Mouse (Mus musculus) mouse embryonic stem cell (cell line): ENCODE measurements around the gene Def6.

ENCODE experiments used
- in situ Hi-C, 2 experiments: fragments of 300-500 bp; cut with MboI; formaldehyde crosslinking; loops; 1 replicate in 1 of 2; 3 replicates in 1 of 2; pipeline ENCODE4 v1.14.3; 2019 to 2020; ENCODE audit warnings: low sequenced_read_pairs in 2 of 2, low pct_unique_long_range_greater_than_20kb in 1 of 2, mixed read lengths in 1 of 2; ENCODE audit not compliant: unreplicated experiment in 1 of 2

The Def6 gene

DNA sequence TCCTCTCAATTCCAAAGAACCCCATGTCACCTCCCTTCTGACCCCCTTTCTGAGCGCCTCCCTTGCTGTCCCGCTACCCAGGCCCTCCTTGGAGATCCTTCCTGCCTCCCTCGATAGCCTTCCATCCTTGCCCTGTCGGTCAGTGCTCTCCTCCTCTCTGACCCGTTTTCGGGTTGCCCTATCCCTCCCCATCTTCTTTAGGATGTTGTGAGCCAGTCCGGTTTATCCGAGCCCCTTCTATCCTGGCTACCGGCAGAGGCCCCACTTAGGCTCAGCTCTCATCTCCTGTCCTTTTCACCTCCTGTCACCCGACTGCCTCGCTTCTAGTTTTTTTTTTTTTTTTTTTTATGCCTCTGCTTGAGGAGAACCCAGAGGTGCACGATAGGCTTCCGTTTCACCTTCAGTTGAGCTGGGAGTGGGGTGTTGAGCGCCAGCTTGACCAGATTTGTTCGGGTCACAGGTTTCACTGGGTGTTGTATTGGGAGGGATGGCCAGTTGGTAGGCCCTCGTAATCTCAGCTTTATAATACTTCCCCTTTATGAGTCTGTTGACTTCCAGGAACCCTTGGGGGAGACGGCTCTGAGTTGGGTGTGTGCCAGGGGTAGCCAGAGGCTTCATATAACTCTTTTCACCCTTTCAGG is 25.6 kb downstream of the Def6 start:
- in situ Hi-C loops, result no loop called here

DNA sequence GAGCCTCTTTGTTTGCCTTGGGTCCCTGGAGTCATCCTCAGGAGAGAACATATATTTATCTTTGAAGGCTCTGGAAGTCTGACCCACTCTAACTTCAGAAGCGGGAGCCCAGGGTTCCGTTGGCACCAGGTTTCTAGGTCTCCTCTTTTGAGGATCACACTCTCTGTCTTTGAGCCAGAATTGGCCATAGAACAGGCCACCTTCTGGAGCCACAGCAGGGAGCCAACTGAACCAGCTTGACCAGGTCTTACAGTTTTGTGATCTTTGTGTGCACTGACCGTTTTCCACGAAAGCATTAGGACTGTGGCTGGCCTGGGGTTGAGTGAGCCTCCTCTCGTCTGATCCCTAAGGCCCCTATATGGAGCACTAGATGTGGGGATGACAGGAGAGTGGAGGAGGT is 27.1 kb downstream of the Def6 start:
- in situ Hi-C loops, result no loop called here

DNA sequence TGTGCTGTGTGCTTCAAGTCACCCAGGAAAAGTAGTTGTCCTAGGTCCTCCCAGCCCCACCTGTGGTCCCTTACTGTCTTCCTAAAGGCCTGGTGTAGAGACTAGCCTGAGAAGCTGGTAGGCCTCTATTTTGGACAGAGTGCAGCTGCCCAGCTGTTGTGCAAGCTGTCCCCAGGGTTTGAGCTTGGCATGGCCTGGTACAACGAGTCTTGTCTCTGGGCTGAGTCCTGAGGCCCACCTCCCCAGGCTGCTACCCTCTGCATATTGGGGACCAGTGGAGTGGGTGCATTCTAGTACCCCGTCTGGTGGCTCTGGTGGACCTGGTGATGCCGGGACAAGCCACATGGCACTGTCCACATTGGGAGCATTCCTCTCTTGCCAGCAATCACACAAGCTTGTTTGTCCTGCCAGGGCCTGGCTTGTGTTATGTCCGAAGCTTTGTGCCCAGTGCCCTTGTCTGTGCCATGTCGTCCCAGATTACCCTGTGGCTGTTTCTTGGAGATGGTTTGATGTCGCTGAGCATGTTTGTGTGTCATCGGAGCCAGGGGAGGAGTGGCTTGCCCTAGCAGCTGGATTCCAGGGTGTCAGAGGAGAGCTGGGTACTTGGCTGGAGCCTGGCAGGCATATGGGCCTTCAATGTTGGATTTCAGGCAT is 28.5 kb downstream of the Def6 start:
- in situ Hi-C loops, result no loop called here

DNA sequence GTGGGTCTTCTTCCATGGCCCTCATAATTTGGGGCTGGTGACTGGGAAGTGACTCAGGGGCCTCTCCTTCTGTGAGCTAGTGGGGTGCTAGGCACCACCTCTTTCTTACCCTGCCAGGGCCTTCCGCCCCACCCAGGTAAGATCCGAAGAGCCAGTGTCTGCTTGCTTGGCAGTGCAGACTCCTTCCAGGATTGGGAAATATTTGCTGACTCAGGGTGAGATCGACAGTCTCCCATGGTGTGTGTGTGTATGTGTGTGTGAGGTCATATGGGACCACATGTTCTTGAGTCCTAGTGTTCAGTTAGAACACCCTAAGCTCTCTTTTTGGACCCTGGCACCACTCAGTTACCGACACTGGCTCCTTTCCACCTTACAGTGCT is 29.0 kb downstream of the Def6 start:
- in situ Hi-C loops, result no loop called here

GRCm38 (mm10) chr17:28237362-28237761 is 29.8 kb downstream of the Def6 start:
- in situ Hi-C loops, result no loop called here

DNA sequence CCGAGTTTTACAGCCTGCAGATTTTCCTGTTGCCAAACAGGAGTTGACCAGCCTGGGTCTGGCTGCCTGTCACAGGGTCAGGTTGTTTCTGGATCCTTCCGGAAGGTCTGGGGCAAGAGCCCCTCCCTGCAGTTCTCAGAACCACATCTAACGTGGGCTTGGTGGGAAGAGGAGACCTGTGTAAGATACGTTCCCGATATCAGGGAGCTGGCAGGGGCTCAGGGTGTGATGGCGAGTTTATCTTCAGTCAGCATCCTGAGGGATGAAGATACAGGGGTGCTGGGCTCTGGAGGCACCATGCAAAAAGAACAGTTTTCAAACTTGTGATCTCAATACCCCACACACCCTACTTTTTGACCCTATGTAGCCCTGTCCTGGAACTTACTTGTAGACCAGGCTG is 30.3 kb downstream of the Def6 start:
- in situ Hi-C loops, result no loop called here

DNA sequence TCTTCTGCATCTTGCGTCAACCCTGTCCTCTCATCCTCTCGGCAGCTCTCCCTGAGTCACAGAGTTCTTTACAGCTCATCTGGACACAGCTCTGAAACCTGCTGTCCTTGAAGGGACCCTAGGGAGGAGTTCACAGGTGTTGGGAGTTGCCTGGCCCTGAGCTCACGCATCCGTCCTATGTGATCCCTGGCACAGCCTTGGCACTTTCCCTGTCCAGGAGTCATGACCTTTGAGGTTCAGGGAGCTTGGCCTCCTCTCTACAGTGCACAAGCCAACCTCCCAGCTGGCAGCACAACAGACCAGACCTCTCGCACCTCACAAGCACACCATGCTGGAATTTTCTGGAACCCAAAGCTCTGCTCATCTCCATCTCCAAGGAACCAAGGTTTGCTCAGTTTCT is 33.3 kb downstream of the Def6 start:
- in situ Hi-C loops, result no loop called here

- in situ Hi-C loops, result no loop called here
Observed at GRCm38 (mm10) chr17:28242296-28242695, 34.7 kb downstream of the Def6 start.

DNA sequence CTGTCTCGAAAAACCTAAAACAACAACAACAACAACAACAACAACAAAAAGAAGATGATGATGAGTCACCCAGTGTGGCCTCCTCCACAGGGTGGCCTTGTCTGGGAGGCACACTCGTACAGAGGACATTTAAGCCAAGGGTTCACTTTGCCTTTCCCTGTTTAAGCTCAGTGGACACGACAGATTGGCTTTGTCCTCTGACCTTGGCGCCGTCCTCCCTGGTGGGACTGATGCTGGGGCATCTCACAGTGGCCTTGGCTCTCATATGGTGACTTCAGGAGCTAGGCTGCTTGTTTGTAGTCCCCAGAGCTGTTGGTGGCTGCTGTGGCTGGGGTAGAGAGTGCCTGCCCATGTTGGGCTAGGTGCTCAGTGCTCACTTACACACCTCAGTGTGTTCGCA is 36.6 kb downstream of the Def6 start:
- in situ Hi-C loops, result no loop called here

GRCm38 (mm10) chr17:28244714-28245113 is 37.1 kb downstream of the Def6 start:
- in situ Hi-C loops, result no loop called here

DNA sequence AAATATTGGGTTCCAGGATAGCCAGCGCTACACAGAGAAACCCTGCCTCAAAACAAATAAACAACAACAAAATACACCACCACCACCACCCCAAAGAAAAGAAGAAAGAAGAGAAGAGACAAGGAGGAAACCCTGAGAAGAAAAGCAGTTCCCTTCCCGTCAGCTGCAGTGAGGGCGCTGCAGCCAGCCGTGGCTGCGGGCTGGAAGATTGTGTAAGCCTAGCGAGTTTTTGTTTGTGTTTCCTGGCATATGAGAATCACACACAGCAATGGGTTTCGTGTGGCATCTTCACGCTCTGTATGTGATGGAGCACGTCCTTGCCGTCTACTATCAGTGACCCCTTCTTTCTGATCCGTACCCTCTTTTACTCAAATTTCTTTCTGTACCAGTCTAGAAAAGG is 39.1 kb downstream of the Def6 start:
- in situ Hi-C loops, result no loop called here

DNA sequence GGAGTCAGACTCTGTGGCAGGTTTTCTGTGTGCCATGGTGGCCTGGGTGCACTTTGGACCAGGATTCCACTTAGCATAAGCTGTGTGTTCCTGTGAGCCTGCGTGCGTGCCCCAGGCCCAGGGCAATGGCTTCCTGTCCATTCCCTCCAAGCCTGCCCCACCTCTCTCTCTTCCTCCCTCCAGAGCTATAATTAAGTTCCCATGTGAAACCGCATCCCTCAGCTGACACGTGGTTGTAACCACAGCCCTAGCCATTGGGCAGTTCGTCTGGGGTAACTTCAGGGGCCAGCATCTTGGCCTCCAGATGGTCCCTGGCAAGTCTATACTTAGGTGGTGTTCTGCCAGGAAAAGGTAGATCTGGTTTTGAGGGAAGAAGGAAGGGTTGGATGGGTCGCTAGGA is 40.0 kb downstream of the Def6 start:
- in situ Hi-C loops, result no loop called here

GRCm38 (mm10) chr17:28249062-28249461 is 41.5 kb downstream of the Def6 start:
- in situ Hi-C loops, result no loop called here

GRCm38 (mm10) chr17:28251579-28252280 is 44.2 kb downstream of the Def6 start:
- in situ Hi-C loops, result no loop called here

DNA sequence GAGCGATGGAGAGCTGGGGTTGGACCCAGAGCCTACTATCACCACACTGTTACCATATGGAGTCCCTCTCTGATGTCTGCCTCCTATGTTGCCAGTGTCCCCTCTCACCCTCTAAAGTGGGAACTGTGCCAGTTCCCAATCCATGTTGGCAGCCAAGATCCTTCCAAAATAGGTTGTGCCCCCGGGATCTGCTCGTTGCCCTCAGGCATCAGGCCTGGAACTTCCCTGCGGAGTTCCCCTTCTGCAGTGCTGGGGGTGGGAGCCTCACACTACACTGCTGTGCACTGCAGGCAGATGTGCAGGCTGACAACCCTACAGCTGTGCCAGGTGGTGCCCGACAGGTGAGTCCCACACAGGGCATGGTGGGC is 44.7 kb downstream of the Def6 start:
- in situ Hi-C loops, result no loop called here

DNA sequence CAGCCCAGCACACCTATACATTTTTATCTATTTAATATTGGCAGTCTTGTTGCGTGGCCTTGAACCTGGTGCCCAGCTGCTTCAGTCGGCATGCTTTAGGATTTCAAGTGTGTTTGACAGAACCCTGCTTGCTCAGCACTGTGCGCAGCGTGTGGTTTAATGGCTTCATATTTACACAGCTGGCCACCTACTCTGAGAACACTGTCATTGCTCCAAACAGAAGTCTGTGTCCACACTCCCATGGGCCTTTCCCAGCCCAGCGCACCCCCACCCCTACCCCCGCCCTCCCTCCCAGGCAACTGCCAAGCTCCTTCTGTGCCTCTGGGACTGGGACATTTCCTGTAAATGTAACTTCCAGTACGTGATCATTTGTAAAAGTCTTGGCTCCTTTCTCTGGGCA is 45.6 kb downstream of the Def6 start:
- in situ Hi-C loops, result no loop called here

GRCm38 (mm10) chr17:28254804-28255203 is 47.2 kb downstream of the Def6 start:
- in situ Hi-C loops, result no loop called here

- in situ Hi-C loops, result no loop called here
Observed at GRCm38 (mm10) chr17:28255651-28256050, 48.1 kb downstream of the Def6 start.

GRCm38 (mm10) chr17:28256651-28257328 is 49.2 kb downstream of the Def6 start:
- in situ Hi-C loops, result no loop called here
